Mouse (Mus musculus) ZHBTc4 (cell line): ENCODE measurements around the gene Pias4.
A peak's percentile ranks its signal among the peaks of the same experiment; 100 is the strongest.

Source experiments
- DNase-seq: peaks from one replicate; pipeline ENCODE4 v3.0.0-alpha.2; 2011; ENCODE audit warnings: low read depth, low spot score

The Pias4 gene

GRCm38 (mm10) chr10:81138131-81138782, 29.5 kb downstream of the Pias4 start:
- peak; percentile 77 for DNase-seq

DNA sequence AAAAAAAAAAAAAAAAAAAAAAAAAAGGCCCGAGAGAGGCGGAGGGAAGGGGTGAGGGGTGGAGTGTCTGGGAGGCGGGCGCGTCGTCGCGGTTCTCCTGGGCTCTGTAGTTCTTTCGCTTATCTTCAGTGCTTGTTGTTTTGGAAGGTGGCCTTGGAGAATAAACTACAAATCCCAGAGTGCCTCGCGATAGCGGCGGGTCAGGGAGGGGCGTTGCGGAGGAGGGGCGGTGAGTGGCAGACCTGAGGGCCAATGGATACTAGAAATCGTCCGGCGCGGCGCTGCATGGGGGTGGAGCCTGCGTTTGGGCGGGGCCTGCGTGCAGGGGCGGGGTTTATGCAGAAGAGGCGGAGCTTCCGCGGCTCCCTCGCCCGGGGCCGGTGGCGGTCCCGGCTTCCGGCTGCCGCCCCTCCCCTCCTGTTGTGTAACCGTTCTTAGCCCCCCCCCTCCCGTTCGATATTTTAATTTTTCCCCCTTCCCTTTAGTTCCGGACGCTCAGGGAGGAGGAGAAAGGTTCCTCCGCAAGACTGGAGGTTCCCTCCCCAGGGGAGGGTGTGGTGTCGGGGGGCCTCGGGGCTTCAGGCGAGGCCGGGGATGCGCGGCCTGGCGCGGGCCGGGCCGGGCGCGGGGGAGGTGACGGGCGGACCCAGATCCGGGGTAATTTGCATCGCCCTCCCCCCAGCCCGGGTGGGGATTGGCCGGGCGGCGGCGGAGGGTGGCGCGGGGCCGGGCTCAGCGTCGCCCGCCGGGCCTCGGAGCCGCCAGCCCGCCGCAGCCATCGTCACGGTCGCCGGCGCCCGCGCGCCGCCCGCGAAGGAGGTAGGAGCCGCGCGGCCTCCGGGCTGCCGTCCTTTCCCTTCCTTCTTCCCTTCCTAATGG, 30.2 kb downstream of the Pias4 start:
- peak; percentile 98 for DNase-seq

GRCm38 (mm10) chr10:81136706-81137231, 31.0 kb downstream of the Pias4 start:
- DNase-seq, result no peak

GRCm38 (mm10) chr10:81135831-81136705, 31.7 kb downstream of the Pias4 start:
- peak; percentile 60 for DNase-seq

- peak; percentile 70 for DNase-seq
Measured at GRCm38 (mm10) chr10:81134966-81135681, 32.6 kb downstream of the Pias4 start, which contains the start of gene Zbtb7a. Gene Zbtb7a, plus strand, starts transcription at chr10:81135220.

- DNase-seq, result peak; percentile 74
Measured at GRCm38 (mm10) chr10:81134181-81134587, 33.5 kb downstream of the Pias4 start.

DNA sequence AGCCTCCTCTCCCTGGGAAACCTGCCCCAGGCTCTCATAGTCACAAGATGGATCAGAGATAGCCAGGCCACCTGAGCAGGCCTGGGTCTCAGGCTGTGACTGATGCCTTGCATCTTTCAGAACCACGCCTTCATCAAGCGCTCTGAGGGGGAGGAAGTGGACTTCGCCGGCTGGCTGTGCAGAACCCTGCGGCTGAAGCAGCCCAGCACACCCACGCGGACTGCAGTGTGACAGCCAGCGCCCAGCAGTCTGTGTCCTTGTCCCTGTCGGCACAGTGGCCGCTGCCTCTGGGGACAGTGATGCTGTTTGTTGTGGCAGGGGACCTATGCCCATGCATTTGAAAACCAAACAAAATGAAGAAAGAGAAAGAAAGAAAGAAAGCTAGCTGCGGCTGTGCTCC, 44.2 kb downstream of the Pias4 start:
- DNase-seq, result no peak

GRCm38 (mm10) chr10:81122889-81123288, 44.8 kb downstream of the Pias4 start:
- DNase-seq, result no peak

- no peak for DNase-seq
Measured at GRCm38 (mm10) chr10:81120650-81121049, 47.1 kb downstream of the Pias4 start.

- DNase-seq, result no peak
Measured at GRCm38 (mm10) chr10:81119625-81120024, 48.1 kb downstream of the Pias4 start.

- peak; percentile 54 for DNase-seq
Measured at GRCm38 (mm10) chr10:81112946-81113345, 54.8 kb downstream of the Pias4 start.

GRCm38 (mm10) chr10:81106113-81106721, 61.5 kb downstream of the Pias4 start:
- DNase-seq, result peak; percentile 99

DNA sequence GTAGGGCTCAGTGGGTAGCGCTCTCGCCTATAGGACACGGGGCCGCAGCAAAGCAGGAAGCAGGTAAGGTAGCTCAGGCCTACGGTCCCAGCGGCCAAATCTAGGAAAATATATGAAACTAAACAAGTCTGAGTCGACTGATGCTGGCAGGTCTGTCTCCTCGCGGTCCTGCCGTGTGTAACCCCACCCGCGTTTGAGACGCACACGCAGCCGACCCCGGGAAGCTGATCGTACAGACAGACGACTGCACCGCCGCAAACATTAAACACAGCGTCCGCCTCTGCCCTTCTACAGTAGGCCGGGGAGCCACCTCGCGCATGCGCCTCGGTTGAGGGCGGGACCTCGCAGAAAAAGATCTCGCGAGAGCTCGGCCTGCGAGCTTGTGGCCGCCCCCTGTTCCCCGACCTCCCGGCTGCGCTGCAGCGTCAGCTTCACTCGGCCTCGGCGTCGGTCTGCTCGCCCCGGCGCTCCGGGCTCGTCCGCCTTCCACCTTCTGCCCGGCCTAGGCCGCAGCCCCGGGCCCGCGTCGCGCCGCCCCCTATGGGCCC, 62.1 kb downstream of the Pias4 start, which contains the start of gene Map2k2:
Gene Map2k2, plus strand, starts transcription at position 351 of the 548 bp plus-strand sequence.
- DNase-seq, result peak; percentile 99
